Mouse (Mus musculus) heart, adult 2 months (tissue): ENCODE measurements around the gene Cyp2b10.

Experiments
- CTCF ChIP-seq: fragments of 200-600 bp; IDR thresholded peaks from 2 replicates; pipeline ENCODE4 v1.8.1; 2022; ENCODE audit warnings: antibody characterized with exemption, mild to moderate bottlenecking, moderate library complexity
- EP300 ChIP-seq: fragments of 200-500 bp; IDR thresholded peaks from 2 replicates; pipeline ENCODE4 v1.6.1; 2011; ENCODE audit warnings: low read depth, low read length, control low read depth; ENCODE audit not compliant: insufficient read depth
- POLR2A ChIP-seq: fragments of 200-500 bp; IDR thresholded peaks from 2 replicates; pipeline ENCODE4 v1.6.1; 2011; ENCODE audit warnings: mild to moderate bottlenecking, low read depth, low read length, control low read depth; ENCODE audit not compliant: insufficient read depth

DNA sequence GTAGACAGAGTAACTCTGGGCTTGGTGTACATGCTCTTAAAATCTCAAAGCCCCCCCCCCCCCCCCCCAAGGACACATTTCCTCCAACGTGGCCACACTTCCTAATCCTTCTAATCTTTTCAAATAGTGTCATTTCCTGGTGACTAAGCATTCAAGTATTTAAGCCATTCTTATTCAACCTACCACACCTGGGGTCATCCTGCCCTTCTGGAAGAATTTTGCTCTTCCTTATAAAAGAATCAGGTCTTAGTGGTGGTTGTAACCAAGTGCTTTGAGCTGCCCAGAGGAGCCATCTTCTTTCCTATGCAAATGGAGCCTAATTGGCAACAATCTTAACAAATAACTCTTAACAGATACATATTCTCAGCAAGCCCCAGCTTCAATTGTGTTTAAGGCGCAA lies 12.6 kb downstream of the Cyp2b10 start:
- TF ChIP-seq POLR2A (no peak), CTCF (no peak), EP300 (no peak)
